Mouse (Mus musculus): Measurements from ENCODE around the gene Pgap3.

The Pgap3 gene

DNA sequence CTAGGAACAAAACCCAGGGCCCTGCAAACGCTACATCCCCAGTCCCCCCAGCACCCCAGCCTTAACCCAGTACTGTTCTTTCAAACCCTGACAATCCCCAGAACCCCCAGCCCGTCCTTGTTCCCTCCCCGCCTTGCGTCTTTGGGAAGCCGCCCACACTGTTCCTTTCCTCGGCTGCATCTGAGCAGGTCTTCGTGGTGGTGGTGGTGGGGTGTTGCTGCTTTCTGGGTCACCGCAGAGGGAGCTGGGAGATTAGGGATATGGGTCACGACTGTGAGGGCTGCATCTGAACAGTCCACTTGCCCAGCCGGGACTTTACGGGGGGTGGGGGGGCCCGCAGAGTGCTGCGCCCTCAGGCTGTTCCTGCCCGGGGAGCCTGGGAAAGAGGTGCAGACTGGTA lies 45.8 kb downstream of the Pgap3 start:
- no peak for DNase-seq

DNA sequence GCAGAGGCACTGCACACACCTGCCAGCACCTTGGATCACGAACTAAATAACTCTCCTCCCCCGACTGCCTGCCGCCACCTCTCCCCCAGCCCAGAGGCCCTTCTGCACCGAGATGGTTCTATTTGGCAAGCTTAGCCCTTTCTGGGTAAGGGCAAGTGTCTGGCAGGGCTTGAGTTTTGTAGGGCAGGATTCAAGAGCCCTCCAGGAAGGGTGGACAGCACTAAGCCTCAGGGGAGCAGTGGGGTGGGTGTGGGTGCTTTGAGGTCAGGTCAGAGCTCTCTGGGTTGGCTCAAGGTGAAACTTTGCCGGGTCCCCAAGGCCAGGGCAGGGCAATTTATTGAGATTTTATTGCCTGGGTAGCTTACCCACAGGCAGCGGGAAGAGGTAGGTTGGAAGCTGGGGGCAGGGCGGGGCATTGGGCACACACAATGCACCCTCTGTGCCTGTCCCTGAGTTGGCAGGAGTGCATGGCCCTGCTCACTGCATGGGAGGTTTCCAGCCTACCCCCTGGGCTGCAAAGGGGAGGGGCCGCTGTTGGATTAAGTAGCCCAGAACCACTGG lies 46.6 kb downstream of the Pgap3 start:
- DNase-seq, result peak; percentile 62 to 76

DNA sequence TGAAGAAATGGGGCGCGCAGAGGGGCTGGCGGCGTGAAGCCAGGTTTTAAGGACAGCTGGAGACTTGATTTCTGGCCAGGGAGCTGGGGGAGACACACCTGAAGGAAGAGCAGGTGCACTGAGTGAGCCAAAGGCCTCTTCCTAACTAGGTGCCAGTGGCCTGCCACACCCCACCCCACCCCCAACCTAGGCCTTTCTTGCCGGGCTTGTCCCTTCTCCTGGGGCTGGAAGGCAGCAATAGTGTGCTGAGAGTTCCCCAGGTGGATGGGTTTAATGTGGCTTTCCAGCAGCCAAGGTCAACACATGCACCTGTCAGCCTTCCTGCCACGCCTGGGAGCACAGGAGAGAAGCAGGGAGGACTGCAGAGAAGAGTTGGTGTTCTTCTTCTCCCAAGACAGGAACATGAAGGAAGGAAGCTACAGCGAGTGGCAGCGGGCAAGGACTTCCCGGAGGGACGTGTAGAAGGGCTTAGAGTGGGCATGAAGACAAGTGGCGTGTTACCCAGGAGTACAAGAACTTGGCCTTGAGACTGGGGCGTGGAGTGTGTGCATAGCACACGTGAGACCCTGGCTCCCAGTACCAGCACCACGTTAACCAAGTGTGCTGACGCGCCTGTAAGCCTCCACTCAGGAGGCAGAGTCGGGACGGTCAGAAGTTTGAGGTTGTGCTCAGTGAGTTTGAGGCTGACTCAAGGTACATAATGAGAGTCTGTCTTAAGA lies 47.9 kb downstream of the Pgap3 start:
- DNase-seq, result no peak

DNA sequence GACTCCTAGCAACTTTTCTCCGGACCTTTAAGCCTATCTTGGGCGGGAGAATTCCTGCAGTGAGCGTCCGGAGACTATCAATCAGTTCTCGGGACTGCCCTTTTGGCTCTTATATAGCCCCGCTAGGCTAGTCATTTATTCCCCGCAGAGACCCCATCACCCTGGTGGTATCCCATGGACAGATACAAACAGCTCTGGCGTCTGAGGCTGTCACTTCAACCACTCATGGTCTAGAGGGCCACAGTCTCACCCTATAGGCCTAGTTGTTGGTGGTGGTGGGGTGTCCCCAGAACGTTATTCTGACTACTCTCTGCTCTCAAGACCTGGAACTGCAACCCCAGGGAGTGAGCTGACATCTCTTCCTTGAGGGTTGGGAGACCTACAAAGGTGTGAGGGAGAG lies 51.0 kb downstream of the Pgap3 start:
- DNase-seq, result no peak

DNA sequence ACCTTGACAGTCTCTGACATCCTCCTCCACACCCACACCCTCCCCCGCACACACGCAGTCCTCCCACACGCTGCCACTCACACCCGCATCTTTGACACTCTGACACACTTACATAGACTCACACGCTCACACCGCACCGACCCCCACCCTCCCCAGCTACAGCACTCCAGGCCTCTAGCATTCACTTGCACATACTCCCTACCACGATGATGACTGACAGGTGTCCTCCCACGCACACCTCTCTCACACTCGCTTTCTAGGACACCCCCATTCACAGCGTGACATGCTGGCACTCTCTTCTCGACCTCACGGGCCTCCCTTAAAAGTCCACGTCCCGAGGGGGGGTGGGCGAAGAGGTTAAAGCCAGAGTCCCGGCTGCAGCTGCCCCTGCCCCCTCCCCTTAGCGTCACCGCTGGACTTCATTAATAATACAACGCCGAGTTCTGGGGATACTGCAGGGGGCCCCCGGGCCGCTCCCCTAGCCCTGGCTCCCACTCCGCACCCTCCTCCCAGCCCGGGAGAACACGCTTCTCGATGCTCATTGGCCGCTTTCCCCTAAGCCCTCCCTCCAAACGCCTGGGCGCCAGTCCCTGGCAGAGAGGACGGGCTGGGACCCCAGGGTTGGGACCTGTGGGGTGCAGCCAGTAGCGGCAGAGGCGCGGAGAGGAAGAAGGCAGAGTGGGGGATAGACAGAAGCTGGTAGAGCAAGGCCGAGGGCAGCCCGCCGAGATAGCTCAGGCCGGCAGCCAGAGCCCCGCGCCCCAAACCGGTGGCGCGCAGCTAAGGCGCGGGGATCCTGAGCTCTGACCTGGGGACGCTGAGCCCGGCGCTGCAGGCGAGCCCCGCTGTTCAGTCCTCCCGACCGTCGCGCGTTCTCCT lies 52.0 kb downstream of the Pgap3 start, which contains the start of gene Ppp1r1b:
Gene Ppp1r1b (plus strand): TSS at position 322 of the 879 bp plus-strand sequence.
- peak; percentile 48 to 61 for DNase-seq

DNA sequence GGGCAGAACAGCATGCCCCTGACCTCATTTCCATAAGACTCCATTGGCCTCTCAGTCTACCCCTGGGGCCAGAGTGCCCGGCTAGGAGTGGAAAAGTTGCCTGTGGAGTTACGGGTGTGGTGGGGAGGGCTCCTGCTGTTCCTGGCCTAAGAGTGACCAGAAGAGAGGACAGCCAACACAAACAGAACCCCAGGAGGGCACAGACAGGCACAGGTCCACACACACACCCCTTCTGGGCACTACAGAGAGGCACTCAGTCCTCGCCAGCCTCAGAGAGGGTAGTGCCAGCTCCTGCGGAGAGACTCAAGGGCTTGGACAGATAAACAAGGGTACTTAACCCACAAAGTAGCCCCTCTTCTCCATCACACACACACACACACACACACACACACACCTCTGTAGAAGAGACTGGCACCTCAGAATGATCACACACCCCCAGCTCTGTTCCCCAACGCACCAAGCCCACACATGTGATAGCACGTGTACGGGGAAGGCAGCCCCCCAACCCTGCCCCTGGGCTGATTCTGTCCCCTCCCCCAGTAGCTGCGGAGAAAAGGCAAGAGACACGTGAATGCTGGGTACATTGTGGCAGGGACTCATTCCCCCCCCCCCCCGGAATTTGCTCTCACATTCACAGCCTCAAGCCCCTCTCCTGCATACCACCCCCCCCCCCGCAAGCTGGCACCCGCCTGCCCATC lies 52.8 kb downstream of the Pgap3 start:
- DNase-seq, result peak; percentile 39 to 65

DNA sequence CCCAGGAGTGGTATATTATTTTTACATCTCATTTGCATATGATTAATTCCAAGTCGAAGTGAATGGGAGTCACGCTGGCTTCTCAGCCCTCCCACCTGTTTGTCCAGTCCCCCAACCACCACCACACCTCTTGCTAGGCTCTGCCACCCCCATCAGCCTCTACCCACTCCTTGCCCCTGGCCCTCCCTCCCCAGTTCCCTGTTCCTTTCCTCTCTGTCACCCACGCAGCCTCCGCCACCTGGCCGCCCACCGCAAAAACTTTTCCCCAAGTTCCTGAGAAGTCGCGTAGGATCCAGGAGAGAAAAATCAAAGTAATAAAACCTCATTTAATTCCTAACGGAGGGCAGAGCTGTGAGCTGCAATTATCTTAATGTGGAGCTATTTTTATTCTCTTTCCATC lies 54.1 kb downstream of the Pgap3 start:
- DNase-seq, result peak in 1 of 2 experiments; percentile 31

DNA sequence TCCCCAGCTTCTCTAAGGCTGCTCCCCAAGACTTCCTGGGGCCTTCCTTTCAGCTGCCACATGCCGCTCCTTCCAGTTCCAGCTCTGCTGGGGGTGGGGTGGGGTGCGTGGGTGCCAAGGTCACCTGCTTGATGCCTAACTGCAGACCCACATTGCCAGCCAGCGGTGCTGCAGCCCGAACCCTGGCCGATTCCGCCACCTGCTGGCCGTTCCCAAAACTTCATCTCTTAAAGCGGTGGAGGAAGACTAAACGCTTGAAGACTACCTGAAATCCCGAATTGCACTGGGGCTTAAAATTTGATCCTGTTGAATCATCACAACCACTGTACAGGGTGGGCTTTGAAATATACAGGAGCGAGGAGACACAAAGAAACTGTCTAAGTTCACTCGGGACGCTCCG lies 55.0 kb downstream of the Pgap3 start:
- DNase-seq, result peak; percentile 78 to 89

DNA sequence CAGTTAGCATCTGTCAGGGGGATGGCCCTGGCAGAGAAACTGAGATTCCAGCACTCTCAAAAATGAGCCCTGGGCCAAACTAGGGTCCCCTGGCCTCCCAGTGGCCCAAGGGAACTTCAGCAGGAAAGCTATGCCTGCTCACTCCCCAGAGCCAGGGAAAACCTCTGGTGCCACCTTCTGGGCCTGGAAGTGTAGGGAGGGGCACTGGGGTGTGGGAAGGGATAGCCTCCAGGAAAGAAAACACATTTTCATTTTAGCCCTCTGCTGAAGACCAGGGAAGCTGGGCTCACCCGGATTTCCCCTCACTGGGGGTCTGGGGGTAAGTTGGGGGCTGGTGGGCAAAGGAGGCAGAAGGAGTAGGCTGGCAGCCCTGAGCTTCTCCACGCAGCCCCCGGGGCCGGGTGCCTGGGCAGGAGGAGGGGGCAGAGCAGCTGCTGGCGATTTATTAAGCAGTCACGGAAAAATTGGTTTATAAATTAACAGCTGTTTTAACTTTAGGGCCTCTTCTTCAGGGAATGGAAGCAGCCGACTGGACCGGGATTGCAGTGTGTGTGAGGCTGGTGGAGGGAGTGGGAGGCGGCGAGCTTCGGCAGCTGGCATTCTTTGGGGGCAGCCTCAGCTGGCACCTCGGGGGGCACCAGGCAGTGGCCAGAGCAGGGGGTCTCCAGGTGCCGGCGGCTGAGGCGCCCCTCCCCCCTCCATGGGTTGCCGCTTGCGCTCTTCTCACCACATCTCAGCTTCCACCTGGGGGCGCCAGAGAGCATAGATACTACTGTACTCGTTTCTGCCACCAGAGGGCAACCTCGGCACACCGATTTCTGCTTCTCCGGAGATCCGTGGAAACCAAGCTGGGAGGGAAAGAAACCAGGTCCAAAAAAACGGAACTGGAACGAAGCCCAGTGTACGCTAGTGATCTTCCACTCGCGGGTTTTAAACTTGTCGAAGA lies 58.0 kb downstream of the Pgap3 start:
- peak; percentile 89 to 99 for DNase-seq

DNA sequence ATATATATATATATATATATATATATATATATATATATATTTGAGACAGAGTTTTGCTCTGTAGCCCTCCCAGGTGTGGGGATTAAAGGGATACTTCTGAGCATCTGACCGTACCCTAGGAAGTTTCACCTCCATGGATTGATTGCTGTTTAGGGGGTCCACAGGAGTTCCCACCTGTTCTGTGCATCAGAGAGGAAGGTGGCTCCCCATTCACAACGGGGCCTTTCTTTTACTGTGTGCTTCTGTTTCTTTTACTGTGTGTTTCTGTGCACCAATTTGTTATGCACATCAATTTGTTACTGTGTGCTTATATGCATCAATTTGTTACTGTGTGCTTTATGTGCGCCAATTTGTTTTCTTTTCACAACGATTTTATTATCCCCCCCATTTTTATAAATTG lies 59.1 kb downstream of the Pgap3 start:
- DNase-seq, result no peak

DNA sequence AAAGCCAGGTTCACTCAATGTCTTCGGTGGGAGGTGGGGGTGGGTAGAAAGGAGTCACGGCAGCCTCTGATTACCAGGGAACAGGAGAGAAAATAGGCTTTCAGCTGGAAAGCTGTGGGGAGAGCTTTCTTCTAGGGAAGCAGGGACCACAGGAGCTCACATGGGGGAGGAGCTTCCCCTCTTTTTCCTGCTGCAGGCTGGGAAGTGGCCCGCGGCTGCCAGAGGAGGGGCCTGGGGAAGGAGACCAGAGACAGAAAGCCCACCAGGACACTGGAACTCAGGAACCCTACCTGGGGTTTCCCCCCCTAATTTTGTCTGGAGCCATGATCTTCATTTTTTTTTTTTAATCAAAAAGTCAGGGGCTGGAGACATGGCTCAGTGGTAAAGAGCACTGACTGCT lies 59.7 kb downstream of the Pgap3 start:
- no peak for DNase-seq

DNA sequence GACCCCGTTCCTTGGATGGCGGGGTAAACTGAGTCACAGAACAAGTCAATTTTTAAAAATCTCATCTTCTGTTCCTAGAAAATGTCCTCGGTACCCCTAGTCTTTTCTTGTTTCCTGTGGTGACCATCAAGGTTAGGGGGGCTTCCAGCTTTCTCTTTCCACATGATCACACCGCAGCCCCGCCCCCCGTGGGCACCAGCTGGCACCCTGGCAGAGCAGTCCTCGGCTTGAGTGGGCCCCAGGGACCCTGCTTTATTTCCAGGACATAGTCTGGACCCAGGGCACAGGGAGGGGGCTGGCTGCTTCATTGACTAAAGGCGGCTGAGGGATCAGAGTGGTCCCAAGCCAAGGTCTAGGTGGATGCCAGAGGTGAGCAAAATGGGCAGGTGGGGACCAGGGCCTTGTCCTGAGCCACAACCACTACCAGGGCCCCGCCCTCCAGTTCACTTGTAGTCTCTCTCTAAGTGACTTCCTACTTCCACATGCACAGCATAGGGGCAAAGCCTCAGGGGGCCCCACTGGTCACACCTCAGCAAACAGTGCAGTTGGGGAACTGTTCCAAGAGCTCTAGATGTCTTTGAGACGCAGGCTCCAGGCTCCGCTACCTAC lies 60.5 kb downstream of the Pgap3 start:
- DNase-seq, result no peak

DNA sequence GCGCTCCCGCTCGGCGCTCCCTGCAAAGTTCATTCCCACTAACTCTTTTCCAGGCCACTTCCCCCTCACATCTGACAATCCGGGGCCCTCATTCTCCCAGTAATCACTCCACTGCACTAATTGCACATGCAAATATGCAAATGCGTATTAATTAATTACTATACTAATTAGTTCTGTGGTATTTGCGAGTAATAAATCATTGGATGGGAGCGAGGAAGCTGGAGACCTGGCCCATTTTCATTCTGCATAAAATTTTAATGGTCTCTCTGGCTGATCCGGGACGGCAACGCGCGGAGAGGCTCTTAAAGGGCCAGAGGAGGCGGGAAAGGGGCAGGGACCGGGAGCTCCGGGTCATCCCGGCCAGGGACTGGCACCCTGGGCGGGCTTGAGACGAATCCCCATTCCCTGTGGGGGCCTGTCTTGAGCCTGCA lies 61.2 kb downstream of the Pgap3 start:
- no peak for DNase-seq

Data from kidney, adult 8-10 months (tissue).